Mouse (Mus musculus): ENCODE measurements around the gene 4933402N22Rik.
"Not testable (repeated sequence)": the region's sequence is repeated elsewhere in the genome, so short reads cannot be mapped to it uniquely, and the experiment has no call there.

4933402N22Rik gene

GRCm38 (mm10) chr5:11917743-11918142, at the start of gene 4933402N22Rik:
Gene 4933402N22Rik, plus strand, starts transcription at chr5:11918043.
- not testable (repeated sequence) for DNase-seq (ENCODE audit: low spot score)

GRCm38 (mm10) chr5:11923790-11924189, 5.9 kb downstream of the 4933402N22Rik start:
- not testable (repeated sequence) for DNase-seq (ENCODE audit: low spot score)

Data from layer of hippocampus, adult 11-12 months (tissue).